Mouse (Mus musculus) midbrain, embryonic 11.5 days (tissue): ENCODE measurements around the gene Rec8. TPM values are rescaled to one million over a fixed set of nuclear protein-coding genes. Genes with fewer than 3 reads are reported as not detected.

Experiments
- ATAC-seq: fragments of 200-750 bp; cut with Nextera tagmentation; 2 replicates; pipeline ENCODE4 v1.8.0; 2017; ENCODE audit warnings: moderate TSS enrichment, moderate library complexity; ENCODE audit not compliant: low FRiP score
- DNase-seq: peaks from one replicate; pipeline ENCODE4 v3.0.0; 2015; ENCODE audit warnings: low spot score; ENCODE audit errors: missing footprints
- H3K27ac ChIP-seq: fragments of 300-500 bp; sonication (generic); 2 replicates; pipeline ENCODE4 v1.5.1; 2014; ENCODE audit warnings: low read depth, low read length
- H3K27me3 ChIP-seq: fragments of 300-500 bp; sonication (generic); 2 replicates; pipeline ENCODE4 v1.6.1; 2014; ENCODE audit warnings: mild to moderate bottlenecking, low read length, moderate library complexity, mixed read lengths; ENCODE audit not compliant: control insufficient read depth, insufficient read depth
- H3K36me3 ChIP-seq: fragments of 300-500 bp; sonication (generic); 2 replicates; pipeline ENCODE4 v1.6.1; 2014; ENCODE audit warnings: mild to moderate bottlenecking, low read length, moderate library complexity, mixed read lengths; ENCODE audit not compliant: control insufficient read depth, insufficient read depth
- H3K4me1 ChIP-seq: fragments of 300-500 bp; sonication (generic); 2 replicates; pipeline ENCODE4 v1.6.1; 2014; ENCODE audit warnings: low read length; ENCODE audit not compliant: control insufficient read depth, insufficient read depth
- H3K4me2 ChIP-seq: fragments of 300-500 bp; sonication (generic); 2 replicates; pipeline ENCODE4 v1.6.1; 2014; ENCODE audit warnings: mild to moderate bottlenecking, moderate library complexity
- H3K4me3 ChIP-seq: fragments of 300-500 bp; sonication (generic); 2 replicates; pipeline ENCODE4 v1.5.1; 2014; ENCODE audit warnings: low read depth, low read length
- H3K9ac ChIP-seq: fragments of 300-500 bp; sonication (generic); 2 replicates; pipeline ENCODE4 v1.6.1; 2014; ENCODE audit warnings: low read length
- H3K9me3 ChIP-seq: fragments of 300-500 bp; sonication (generic); 2 replicates; pipeline ENCODE4 v1.6.1; 2016; ENCODE audit warnings: low read length; ENCODE audit not compliant: control insufficient read depth
- WGBS: fragments of 180-500 bp; shearing (Covaris S2); extraction: QIAGEN DNeasy Blood & Tissue Kit; methylation state at CpG from one replicate; pipeline ENCODE4 v1.1.7; 2014; 5-methylcytosine and 5-hydroxymethylcytosine counted together
- polyA plus RNA-seq: library from polyadenylated mRNA; unstranded; fragments of >200 nt; fragmentation: Nextera tagmentation; extraction: Ambion mirVana; gene quantifications from 2 replicates; pipeline ENCODE4 v1.2.1, GENCODE M21; 2014

Rec8 gene
- polyA plus RNA-seq, 1 experiment from 2014 or later = 2.6 TPM

DNA sequence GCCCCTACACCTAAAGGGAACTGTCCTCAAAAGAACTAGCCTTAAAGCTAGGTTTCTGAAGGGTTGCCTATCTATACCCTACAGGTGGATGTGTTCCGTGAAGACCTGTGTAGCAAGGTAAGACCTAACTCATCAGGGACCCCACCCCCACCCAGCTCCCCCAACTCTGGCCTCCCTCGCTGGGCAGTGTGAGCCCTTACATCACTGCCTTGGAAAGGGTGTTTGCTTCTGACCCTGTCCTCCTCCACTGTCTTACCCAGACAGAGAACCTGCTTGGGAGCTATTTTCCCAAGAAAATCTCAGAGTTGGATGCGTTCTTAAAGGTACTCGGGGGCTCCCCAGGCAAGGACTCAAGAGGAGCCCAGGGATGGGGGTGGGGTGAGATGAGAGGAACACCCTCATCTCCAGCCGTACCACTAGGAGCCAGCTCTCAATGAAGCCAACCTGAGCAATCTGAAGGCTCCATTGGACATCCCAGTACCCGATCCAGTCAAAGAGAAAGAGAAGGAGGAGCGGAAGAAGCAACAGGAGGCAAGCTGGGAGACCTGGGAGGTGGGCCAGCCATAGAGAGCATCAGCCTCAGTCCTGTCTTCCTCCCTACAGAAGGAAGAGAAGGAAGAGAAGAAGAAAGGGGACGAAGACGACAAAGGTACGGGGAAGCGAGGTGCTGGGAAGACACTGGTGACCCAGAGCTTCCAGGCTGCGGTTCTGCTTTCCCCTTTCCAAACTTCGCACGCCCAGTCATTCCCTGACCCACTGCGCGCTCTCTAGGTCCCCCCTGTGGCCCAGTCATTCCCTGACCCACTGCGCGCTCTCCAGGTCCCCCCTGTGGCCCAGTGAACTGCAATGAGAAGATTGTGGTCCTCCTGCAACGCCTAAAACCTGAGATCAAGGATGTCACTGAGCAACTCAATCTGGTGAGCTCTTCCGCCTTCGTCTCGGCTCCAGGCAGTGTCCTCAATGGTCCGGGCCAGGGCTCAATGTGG, 38.0 kb upstream of the Rec8 start:
- no peak overlapping the region for H3K4me2 ChIP-seq
- WGBS = 81% methylated on average over 23 of the region's 23 CpGs
- H3K36me3 ChIP-seq = peaks cover 9% of the 10 kb centered on the region; the same call in 1 of the 2 replicates
- no peaks in the 10 kb centered on the region for H3K9me3 ChIP-seq
- peaks cover 13% of the 10 kb centered on the region for H3K4me1 ChIP-seq
- ATAC-seq = no peak
- no peaks in the 10 kb centered on the region for H3K27me3 ChIP-seq
- H3K27ac ChIP-seq = no peak overlapping the region
- no peak overlapping the region for H3K9ac ChIP-seq
- DNase-seq = no peak
- no peak overlapping the region for H3K4me3 ChIP-seq

DNA sequence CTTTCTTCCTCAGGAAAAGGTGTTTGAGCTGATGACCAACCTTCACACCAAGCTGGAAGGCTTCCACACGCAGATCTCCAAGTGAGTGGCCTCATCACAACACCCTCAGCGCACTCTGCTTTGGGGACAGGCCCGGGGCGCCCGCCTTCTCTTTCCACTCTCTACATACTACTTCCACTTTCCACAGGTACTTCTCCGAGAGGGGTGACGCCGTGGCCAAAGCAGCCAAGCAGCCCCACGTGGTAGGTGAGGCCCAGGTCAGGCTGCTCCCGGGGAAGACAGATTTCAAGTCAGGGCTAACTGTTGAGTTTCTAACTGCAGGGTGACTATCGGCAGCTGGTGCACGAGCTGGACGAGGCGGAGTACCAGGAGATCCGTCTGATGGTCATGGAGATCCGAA, 37.1 kb upstream of the Rec8 start:
- no peaks in the 10 kb centered on the region for H3K27me3 ChIP-seq
- DNase-seq (no peak), ATAC-seq (no peak)
- no peak overlapping the region for H3K9ac ChIP-seq
- H3K4me3 ChIP-seq = no peak overlapping the region
- H3K9me3 ChIP-seq = no peaks in the 10 kb centered on the region
- no peak overlapping the region; the same call in 1 of the 2 replicates for H3K27ac ChIP-seq
- H3K4me2 ChIP-seq = no peak overlapping the region
- WGBS = 94% methylated on average over 16 of the region's 16 CpGs
- H3K4me1 ChIP-seq = peaks cover 13% of the 10 kb centered on the region
- H3K36me3 ChIP-seq = peaks cover 9% of the 10 kb centered on the region; the same call in 1 of the 2 replicates

DNA sequence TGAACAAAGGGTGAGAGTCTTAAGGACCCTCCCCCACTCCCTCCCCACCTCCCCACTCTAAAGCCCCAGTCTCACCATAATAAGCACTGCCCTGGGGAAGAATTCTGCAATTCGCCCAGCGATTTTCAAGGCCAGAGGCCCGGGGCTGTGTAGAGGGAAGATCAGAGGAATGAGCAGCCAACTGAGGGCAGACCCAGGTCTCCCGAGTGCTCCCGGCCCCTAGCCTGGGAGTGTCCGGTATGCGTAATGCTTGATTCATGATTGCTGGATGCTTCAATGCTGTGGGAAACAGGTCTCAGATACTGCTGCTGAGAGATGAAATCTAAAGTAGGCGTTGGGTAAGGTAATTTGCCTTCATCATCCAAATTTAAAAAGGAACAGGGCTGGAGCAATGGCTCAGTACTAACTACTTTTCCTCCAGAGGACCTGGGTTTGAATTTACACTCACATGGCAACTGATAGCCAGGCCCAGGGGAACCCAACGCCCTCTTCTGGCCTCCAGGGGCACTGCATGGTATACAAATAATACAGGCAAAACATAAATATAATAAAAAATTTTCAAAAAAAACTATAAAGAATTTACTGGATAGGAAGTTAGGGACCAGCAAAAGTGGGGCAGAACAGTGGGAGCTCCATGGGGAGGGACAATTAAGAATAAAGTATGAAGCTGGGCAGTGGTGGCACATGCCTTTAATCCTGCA, 35.7 kb upstream of the Rec8 start:
- Histone ChIP-seq H3K4me1 (peaks cover 13% of the 10 kb centered on the region), H3K27me3 (no peaks in the 10 kb centered on the region), H3K27ac (no peak overlapping the region), H3K4me3 (no peak overlapping the region), H3K9me3 (no peaks in the 10 kb centered on the region), H3K9ac (no peak overlapping the region), H3K36me3 (peaks cover 9% of the 10 kb centered on the region; the same call in 1 of the 2 replicates), H3K4me2 (no peak overlapping the region)
- DNase-seq (no peak), ATAC-seq (no peak)
- WGBS = 75% methylated on average over 9 of the region's 9 CpGs

DNA sequence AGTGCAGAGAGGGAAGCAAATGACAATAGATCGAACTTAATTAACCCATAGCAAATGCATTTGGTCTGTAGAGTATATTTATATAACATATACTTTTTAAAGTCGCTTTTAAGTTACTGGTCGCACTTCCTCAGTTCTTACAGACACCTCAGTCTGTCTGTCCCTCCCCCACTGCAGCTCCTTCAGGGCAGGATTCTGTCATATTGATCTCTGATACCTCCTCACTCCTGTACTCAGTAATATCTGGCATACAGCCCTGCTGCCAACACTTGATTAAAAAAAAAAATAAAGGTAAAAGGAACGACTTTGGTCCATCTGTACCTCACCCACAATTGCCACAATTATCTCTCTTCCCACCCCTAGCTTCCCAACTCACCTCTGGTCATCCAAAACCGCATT, 33.5 kb upstream of the Rec8 start:
- no peak for DNase-seq
- Histone ChIP-seq H3K4me2 (peak overlapping the region; percentile 60), H3K27ac (no peak overlapping the region), H3K27me3 (no peaks in the 10 kb centered on the region), H3K9me3 (no peaks in the 10 kb centered on the region), H3K9ac (peak overlapping the region; percentile 65), H3K4me3 (peak overlapping the region; percentile 43), H3K4me1 (peaks cover 2% of the 10 kb centered on the region), H3K36me3 (peaks cover 9% of the 10 kb centered on the region; the same call in 1 of the 2 replicates)
- no peak for ATAC-seq
- WGBS = 31% methylated on average over 5 of the region's 5 CpGs

DNA sequence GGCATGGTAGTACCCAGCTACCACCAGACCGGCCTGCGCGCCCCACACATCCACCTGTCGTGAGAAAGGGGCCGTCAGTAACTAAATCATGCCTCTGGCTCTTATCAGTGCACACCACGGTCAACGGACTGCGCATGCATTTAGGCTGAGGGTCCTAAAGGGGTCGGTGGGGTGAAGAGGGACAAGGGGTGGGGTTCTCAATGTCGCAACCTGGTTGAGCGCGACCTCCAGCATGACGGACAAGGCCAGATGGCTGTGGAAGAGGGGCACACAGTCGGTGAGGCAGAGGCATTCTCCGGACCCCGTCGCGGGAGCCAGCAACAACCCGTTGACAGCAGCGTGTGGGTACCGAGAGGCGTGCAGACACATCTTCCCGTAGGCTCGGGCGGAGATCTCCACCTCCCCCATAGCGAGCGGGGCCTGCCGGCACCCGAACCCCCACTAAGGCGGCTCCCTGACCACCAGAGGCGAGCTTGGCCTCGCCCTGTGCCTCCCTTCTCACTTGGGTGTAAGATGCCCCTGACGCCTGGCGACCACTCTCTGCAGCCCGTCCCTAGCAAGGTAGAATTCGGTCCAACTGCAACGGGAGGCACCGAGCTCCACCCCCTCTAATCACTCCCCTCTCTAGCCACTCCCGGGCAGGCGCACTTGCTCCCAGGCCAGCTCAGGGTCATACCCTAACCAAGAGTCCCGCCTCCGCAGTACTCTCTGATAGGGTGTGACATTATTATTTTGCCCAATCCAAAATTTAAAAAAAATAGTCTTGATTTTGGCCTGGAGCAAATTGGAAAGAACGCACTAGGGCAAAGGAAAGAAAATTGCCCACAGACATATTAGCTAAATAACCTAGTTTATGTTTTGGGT, 32.9 kb upstream of the Rec8 start, which contains the start of gene Emc9:
Gene Emc9 (minus strand): TSS at position 601 of the 864 bp plus-strand sequence.
- peak within 1 kb of the TSS; percentile 60 for H3K4me2 ChIP-seq
- 2% methylated on average over 43 of the region's 43 CpGs for WGBS

DNA sequence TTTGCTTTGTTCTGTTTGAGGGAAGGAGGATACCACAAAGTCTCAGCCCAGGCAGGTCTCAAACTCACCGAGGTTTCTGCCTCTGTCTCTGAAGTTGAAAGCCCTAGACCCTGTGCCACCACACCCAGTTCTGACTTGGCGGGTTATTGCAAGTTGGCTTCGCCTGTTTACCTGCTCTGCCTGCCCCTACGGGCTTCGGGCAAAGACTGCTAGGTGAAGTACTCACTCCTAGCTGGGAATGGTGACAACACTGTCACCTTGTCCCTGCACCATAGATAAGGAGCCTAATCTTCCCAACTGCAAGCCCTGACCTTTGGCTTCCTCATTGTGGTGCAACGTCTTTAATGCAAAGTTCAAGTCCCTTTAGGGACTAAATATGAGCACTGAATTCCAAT, 32.3 kb upstream of the Rec8 start:
- no peak overlapping the region for H3K9ac ChIP-seq
- WGBS = 65% methylated on average over 6 of the region's 6 CpGs
- H3K4me1 ChIP-seq = peaks cover 7% of the 10 kb centered on the region
- H3K4me2 ChIP-seq = no peak overlapping the region; the same call in 1 of the 2 replicates
- H3K4me3 ChIP-seq = no peak overlapping the region
- no peaks in the 10 kb centered on the region for H3K9me3 ChIP-seq
- H3K27me3 ChIP-seq = no peaks in the 10 kb centered on the region
- no peak overlapping the region for H3K27ac ChIP-seq
- DNase-seq (no peak), ATAC-seq (no peak)
- H3K36me3 ChIP-seq = peaks cover 9% of the 10 kb centered on the region; the same call in 1 of the 2 replicates

More for the DNA sequence above, 32.9 kb upstream of the Rec8 start, which contains the start of gene Emc9:
- Histone ChIP-seq H3K36me3 (peaks cover 9% of the 10 kb centered on the region; the same call in 1 of the 2 replicates), H3K9ac (peak within 1 kb of the TSS; percentile 65), H3K4me3 (peak within 1 kb of the TSS; percentile 43), H3K27ac (no peak within 1 kb of the TSS), H3K4me1 (peaks cover 2% of the 10 kb centered on the region), H3K9me3 (no peaks in the 10 kb centered on the region), H3K27me3 (no peaks in the 10 kb centered on the region)
- ATAC-seq (peak; percentile 75), DNase-seq (peak; percentile 89)

DNA sequence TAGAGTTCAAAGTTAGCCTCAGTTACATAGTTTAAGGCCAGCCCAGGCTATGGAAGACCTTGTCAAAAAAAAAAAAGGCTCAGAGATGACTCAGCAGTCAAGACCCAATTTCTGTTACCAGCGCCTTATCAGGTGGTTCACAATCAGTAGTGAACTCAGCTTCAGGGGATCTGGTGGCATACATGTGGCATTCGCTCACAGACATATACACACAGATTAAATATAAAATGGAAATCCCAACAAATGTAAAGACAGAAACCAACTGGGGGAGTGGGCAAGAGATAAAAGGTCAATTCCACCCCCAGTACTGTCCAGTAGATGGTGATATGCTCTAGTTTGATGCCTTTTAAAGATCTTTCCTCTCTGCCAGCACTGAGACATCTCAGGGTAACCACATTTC, 31.7 kb upstream of the Rec8 start:
- H3K4me3 ChIP-seq = no peak overlapping the region
- no peak overlapping the region for H3K27ac ChIP-seq
- H3K9me3 ChIP-seq = no peaks in the 10 kb centered on the region
- peaks cover 5% of the 10 kb centered on the region; the same call in 1 of the 2 replicates for H3K36me3 ChIP-seq
- no peak for ATAC-seq
- H3K9ac ChIP-seq = no peak overlapping the region
- no peaks in the 10 kb centered on the region for H3K27me3 ChIP-seq
- WGBS = 98% methylated on average over 2 of the region's 2 CpGs
- no peak for DNase-seq
- H3K4me1 ChIP-seq = peaks cover 7% of the 10 kb centered on the region
- no peak overlapping the region for H3K4me2 ChIP-seq

DNA sequence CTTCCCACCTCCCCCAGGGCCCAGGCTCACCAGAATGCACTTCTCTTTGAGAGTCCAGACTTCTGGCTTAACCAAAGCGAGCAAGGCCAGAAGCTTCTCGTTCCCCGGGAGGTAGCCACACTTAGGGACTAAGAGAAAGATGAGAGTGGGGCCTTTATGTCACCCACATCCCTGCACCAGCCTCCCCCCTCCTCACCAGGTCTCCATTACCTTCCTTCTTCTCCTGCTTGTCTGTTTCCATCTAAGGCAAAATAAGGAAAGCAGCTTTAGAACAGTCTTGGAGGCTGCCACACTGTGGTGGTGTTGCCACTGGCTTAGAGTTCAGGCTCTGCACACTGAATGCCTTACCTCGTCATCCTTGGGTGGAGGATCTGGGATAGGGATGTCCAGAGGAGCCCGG, 28.6 kb upstream of the Rec8 start:
- no peak overlapping the region for H3K9ac ChIP-seq
- no peak for ATAC-seq
- peaks cover 17% of the 10 kb centered on the region for H3K4me1 ChIP-seq
- WGBS = 92% methylated on average over 5 of the region's 5 CpGs
- no peak overlapping the region for H3K4me3 ChIP-seq
- peaks cover 5% of the 10 kb centered on the region; the same call in 1 of the 2 replicates for H3K36me3 ChIP-seq
- DNase-seq = peak; percentile 26
- H3K9me3 ChIP-seq = no peaks in the 10 kb centered on the region
- no peak overlapping the region for H3K27ac ChIP-seq
- no peaks in the 10 kb centered on the region for H3K27me3 ChIP-seq
- H3K4me2 ChIP-seq = no peak overlapping the region
